Mouse (Mus musculus) G1E (cell line): ENCODE data around the gene Aldob.

Source experiments
- CTCF ChIP-seq: IDR thresholded peaks from 2 replicates; pipeline ENCODE4 v1.5.1; 2012; ENCODE audit warnings: low read depth, low read length, inconsistent platforms, mixed read lengths
- GATA1 ChIP-seq: IDR thresholded peaks from 2 replicates; pipeline ENCODE4 v1.6.1; 2012; ENCODE audit warnings: borderline replicate concordance, low read length, inconsistent platforms, mixed read lengths
- TAL1 ChIP-seq: conservative IDR thresholded peaks from 2 replicates; pipeline ENCODE4 v1.6.1; 2012; ENCODE audit warnings: low read depth, low read length, inconsistent platforms, mixed read lengths

GRCm38 (mm10) chr4:49586811-49587210, 37.5 kb upstream of the Aldob start:
- TF ChIP-seq CTCF = no peak
- no peak for TF ChIP-seq GATA1
- TF ChIP-seq TAL1 = no peak
